Mouse (Mus musculus): ENCODE data around the gene Slc32a1. TPM values are rescaled to one million over a fixed set of nuclear protein-coding genes. Genes with fewer than 3 reads are reported as not detected.

The Slc32a1 gene
- polyA plus RNA-seq, 1 experiment = 1.9 TPM

- peak overlapping the region; percentile 93 for H3K4me3 ChIP-seq (replicated peaks)
- no peaks in the 10 kb centered on the region for H3K9me3 ChIP-seq
- TF ChIP-seq FLI1 (IDR thresholded peaks at IDR 0.05; ENCODE audit: low read length) = no peak
- TF ChIP-seq GATA1 (IDR thresholded peaks at IDR 0.05; ENCODE audit: borderline replicate concordance, low read length) = no peak
- H3K4me1 ChIP-seq = peaks cover 23% of the 10 kb centered on the region
- peaks cover 41% of the 10 kb centered on the region for H3K36me3 ChIP-seq (replicated peaks; ENCODE audit: low read length)
- H3K27me3 ChIP-seq (replicated peaks) = peaks cover 24% of the 10 kb centered on the region
Observed at GRCm38 (mm10) chr2:158625231-158625630, 14.7 kb downstream of the Slc32a1 start.

- H3K4me3 ChIP-seq (replicated peaks) = peak overlapping the region; percentile 93
- H3K36me3 ChIP-seq (replicated peaks; ENCODE audit: low read length) = peaks cover 46% of the 10 kb centered on the region
- H3K27me3 ChIP-seq (replicated peaks) = peaks cover 21% of the 10 kb centered on the region
- H3K9me3 ChIP-seq = no peaks in the 10 kb centered on the region
- TF ChIP-seq FLI1 (IDR thresholded peaks at IDR 0.05; ENCODE audit: low read length) = no peak
- no peak for TF ChIP-seq GATA1 (IDR thresholded peaks at IDR 0.05; ENCODE audit: borderline replicate concordance, low read length)
- peaks cover 23% of the 10 kb centered on the region for H3K4me1 ChIP-seq
Observed at GRCm38 (mm10) chr2:158625697-158626096, 15.1 kb downstream of the Slc32a1 start.

- Histone ChIP-seq H3K4me1 (peaks cover 23% of the 10 kb centered on the region), H3K36me3 (replicated peaks; ENCODE audit: low read length) (peaks cover 77% of the 10 kb centered on the region), H3K4me3 (replicated peaks) (no peak overlapping the region), H3K9me3 (no peaks in the 10 kb centered on the region), H3K27me3 (replicated peaks) (no peaks in the 10 kb centered on the region)
- no peak for TF ChIP-seq GATA1 (IDR thresholded peaks at IDR 0.05; ENCODE audit: borderline replicate concordance, low read length)
- no peak for TF ChIP-seq FLI1 (IDR thresholded peaks at IDR 0.05; ENCODE audit: low read length)
Observed at GRCm38 (mm10) chr2:158628858-158629257, 18.3 kb downstream of the Slc32a1 start.

- Histone ChIP-seq H3K9me3 (no peaks in the 10 kb centered on the region), H3K27me3 (replicated peaks) (no peaks in the 10 kb centered on the region), H3K4me3 (replicated peaks) (no peak overlapping the region), H3K4me1 (peaks cover 21% of the 10 kb centered on the region), H3K36me3 (replicated peaks; ENCODE audit: low read length) (peaks cover 80% of the 10 kb centered on the region)
- TF ChIP-seq GATA1 (IDR thresholded peaks at IDR 0.05; ENCODE audit: borderline replicate concordance, low read length) (no peak), FLI1 (IDR thresholded peaks at IDR 0.05; ENCODE audit: low read length) (no peak)
Observed at GRCm38 (mm10) chr2:158629414-158629813, 18.8 kb downstream of the Slc32a1 start.

- TF ChIP-seq GATA1 (IDR thresholded peaks at IDR 0.05; ENCODE audit: borderline replicate concordance, low read length) (no peak), FLI1 (IDR thresholded peaks at IDR 0.05; ENCODE audit: low read length) (no peak)
- Histone ChIP-seq H3K4me1 (peaks cover 4% of the 10 kb centered on the region), H3K27me3 (replicated peaks) (no peaks in the 10 kb centered on the region), H3K9me3 (no peaks in the 10 kb centered on the region), H3K4me3 (replicated peaks) (no peak overlapping the region), H3K36me3 (replicated peaks; ENCODE audit: low read length) (peaks cover 97% of the 10 kb centered on the region)
Observed at GRCm38 (mm10) chr2:158631873-158632272, 21.3 kb downstream of the Slc32a1 start.

GRCm38 (mm10) chr2:158641869-158642268, 31.3 kb downstream of the Slc32a1 start:
- no peak overlapping the region for H3K4me3 ChIP-seq (replicated peaks)
- peaks cover 10% of the 10 kb centered on the region for H3K9me3 ChIP-seq
- H3K4me1 ChIP-seq = no peaks in the 10 kb centered on the region
- H3K36me3 ChIP-seq (replicated peaks; ENCODE audit: low read length) = peaks cover 67% of the 10 kb centered on the region
- H3K27me3 ChIP-seq (replicated peaks) = no peaks in the 10 kb centered on the region
- no peak for TF ChIP-seq GATA1 (IDR thresholded peaks at IDR 0.05; ENCODE audit: borderline replicate concordance, low read length)
- TF ChIP-seq FLI1 (IDR thresholded peaks at IDR 0.05; ENCODE audit: low read length) = no peak

- no peak for TF ChIP-seq FLI1 (IDR thresholded peaks at IDR 0.05; ENCODE audit: low read length)
- no peaks in the 10 kb centered on the region for H3K27me3 ChIP-seq (replicated peaks)
- H3K9me3 ChIP-seq = peaks cover 10% of the 10 kb centered on the region
- H3K4me1 ChIP-seq = no peaks in the 10 kb centered on the region
- no peak overlapping the region for H3K4me3 ChIP-seq (replicated peaks)
- H3K36me3 ChIP-seq (replicated peaks; ENCODE audit: low read length) = peaks cover 59% of the 10 kb centered on the region
Observed at GRCm38 (mm10) chr2:158642587-158642986, 32.0 kb downstream of the Slc32a1 start.

GRCm38 (mm10) chr2:158643791-158644190, 33.2 kb downstream of the Slc32a1 start:
- peaks cover 2% of the 10 kb centered on the region for H3K27me3 ChIP-seq (replicated peaks)
- peaks cover 47% of the 10 kb centered on the region for H3K36me3 ChIP-seq (replicated peaks; ENCODE audit: low read length)
- no peaks in the 10 kb centered on the region for H3K4me1 ChIP-seq
- H3K4me3 ChIP-seq (replicated peaks) = no peak overlapping the region
- H3K9me3 ChIP-seq = peaks cover 10% of the 10 kb centered on the region
- TF ChIP-seq GATA1 (IDR thresholded peaks at IDR 0.05; ENCODE audit: borderline replicate concordance, low read length) (no peak), FLI1 (IDR thresholded peaks at IDR 0.05; ENCODE audit: low read length) (no peak)

- Histone ChIP-seq H3K36me3 (replicated peaks; ENCODE audit: low read length) (no peaks in the 10 kb centered on the region), H3K9me3 (peaks cover 5% of the 10 kb centered on the region), H3K4me1 (peaks cover 10% of the 10 kb centered on the region), H3K27me3 (replicated peaks) (peaks cover 41% of the 10 kb centered on the region), H3K4me3 (replicated peaks) (no peak overlapping the region)
- TF ChIP-seq FLI1 (IDR thresholded peaks at IDR 0.05; ENCODE audit: low read length) = no peak
- TF ChIP-seq GATA1 (IDR thresholded peaks at IDR 0.05; ENCODE audit: borderline replicate concordance, low read length) = no peak
Observed at GRCm38 (mm10) chr2:158651159-158651908, 40.8 kb downstream of the Slc32a1 start.

GRCm38 (mm10) chr2:158652985-158653384, 42.4 kb downstream of the Slc32a1 start:
- no peaks in the 10 kb centered on the region for H3K36me3 ChIP-seq (replicated peaks; ENCODE audit: low read length)
- peaks cover 10% of the 10 kb centered on the region for H3K9me3 ChIP-seq
- peaks cover 48% of the 10 kb centered on the region for H3K27me3 ChIP-seq (replicated peaks)
- peaks cover 10% of the 10 kb centered on the region for H3K4me1 ChIP-seq
- TF ChIP-seq GATA1 (IDR thresholded peaks at IDR 0.05; ENCODE audit: borderline replicate concordance, low read length) = no peak
- H3K4me3 ChIP-seq (replicated peaks) = no peak overlapping the region
